Mouse (Mus musculus) thymus, postnatal 25 days (tissue): ENCODE measurements around the gene Tbx10.

Source experiments
- DNase-seq: peaks from one replicate; pipeline ENCODE4 v3.0.0; 2022

Gene Tbx10

GRCm38 (mm10) chr19:3980309-3980708 is 12.2 kb upstream of the Tbx10 start:
- DNase-seq, result peak; percentile 77

- no peak for DNase-seq
Observed at GRCm38 (mm10) chr19:3980917-3981316, 11.6 kb upstream of the Tbx10 start.

GRCm38 (mm10) chr19:3983527-3984200 is 8.9 kb upstream of the Tbx10 start:
- DNase-seq, result no peak

GRCm38 (mm10) chr19:3985261-3985681 is 7.3 kb upstream of the Tbx10 start:
- DNase-seq, result no peak

- peak; percentile 18 for DNase-seq
Observed at GRCm38 (mm10) chr19:3986334-3986733, 6.2 kb upstream of the Tbx10 start, which contains the start of gene Acy3. TSS of gene Acy3 (plus strand) at chr19:3986570.

- DNase-seq, result no peak
Observed at GRCm38 (mm10) chr19:3988066-3988465, 4.5 kb upstream of the Tbx10 start.

GRCm38 (mm10) chr19:3988750-3989149 is 3.8 kb upstream of the Tbx10 start:
- DNase-seq, result no peak

- no peak for DNase-seq
Observed at GRCm38 (mm10) chr19:3990804-3991203, 1.7 kb upstream of the Tbx10 start.

- no peak for DNase-seq
Observed at GRCm38 (mm10) chr19:3991562-3991961, 990 bp upstream of the Tbx10 start.

GRCm38 (mm10) chr19:3991966-3992365 is 586 bp upstream of the Tbx10 start:
- DNase-seq, result no peak

- no peak for DNase-seq
Observed at GRCm38 (mm10) chr19:3994932-3995331, 2.4 kb downstream of the Tbx10 start.

GRCm38 (mm10) chr19:3995505-3995904 is 3.0 kb downstream of the Tbx10 start:
- DNase-seq, result no peak

GRCm38 (mm10) chr19:3996106-3996505 is 3.6 kb downstream of the Tbx10 start:
- no peak for DNase-seq

GRCm38 (mm10) chr19:3996747-3997146 is 4.2 kb downstream of the Tbx10 start:
- no peak for DNase-seq

GRCm38 (mm10) chr19:3997231-3997630 is 4.7 kb downstream of the Tbx10 start:
- no peak for DNase-seq

- DNase-seq, result no peak
Observed at GRCm38 (mm10) chr19:3998335-3998734, 5.8 kb downstream of the Tbx10 start.

GRCm38 (mm10) chr19:3999121-3999730 is 6.7 kb downstream of the Tbx10 start:
- no peak for DNase-seq

GRCm38 (mm10) chr19:4000119-4000900 is 7.8 kb downstream of the Tbx10 start, which contains the start of the genes Nudt8 and Gm49405:
TSS of gene Nudt8 (plus strand) at chr19:4000580.
TSS of gene Gm49405 (plus strand) at chr19:4000626.
- peak; percentile 97 for DNase-seq

GRCm38 (mm10) chr19:4000949-4001525 is 8.5 kb downstream of the Tbx10 start:
- no peak for DNase-seq

- no peak for DNase-seq
Observed at GRCm38 (mm10) chr19:4001752-4002151, 9.2 kb downstream of the Tbx10 start.

GRCm38 (mm10) chr19:4003112-4003511 is 10.6 kb downstream of the Tbx10 start, which contains the start of gene Doc2g:
TSS of gene Doc2g (plus strand) at chr19:4003313.
- no peak for DNase-seq

- DNase-seq, result no peak
Observed at GRCm38 (mm10) chr19:4003641-4004040, 11.1 kb downstream of the Tbx10 start.

GRCm38 (mm10) chr19:4004331-4004730 is 11.8 kb downstream of the Tbx10 start:
- DNase-seq, result no peak
